Mouse (Mus musculus) limb, embryonic 11.5 days (tissue): Measurements from ENCODE around the gene Epb41. TPM values are rescaled to one million over a fixed set of nuclear protein-coding genes. Genes with fewer than 3 reads are reported as not detected.

Experiments used
- ATAC-seq: fragments of 200-750 bp; cut with Nextera tagmentation; 2 replicates; pipeline ENCODE4 v1.8.0; 2017; ENCODE audit warnings: low read depth; ENCODE audit not compliant: insufficient number of reproducible peaks, low FRiP score, low TSS enrichment
- DNase-seq: peaks from one replicate; pipeline ENCODE4 v3.0.0-alpha.2; 2015; ENCODE audit warnings: low spot score
- H3K27ac ChIP-seq: fragments of 300-500 bp; sonication (generic); replicated peaks from 2 replicates; pipeline ENCODE4 v1.5.1; 2014; ENCODE audit warnings: low read depth, mild to moderate bottlenecking, low read length
- H3K27me3 ChIP-seq: fragments of 300-500 bp; sonication (generic); 2 replicates; pipeline ENCODE4 v1.6.1; 2014; ENCODE audit warnings: mild to moderate bottlenecking, low read length, mixed read lengths; ENCODE audit not compliant: control insufficient read depth, insufficient read depth
- H3K36me3 ChIP-seq: fragments of 300-500 bp; sonication (generic); 2 replicates; pipeline ENCODE4 v1.6.1; 2014; ENCODE audit warnings: mild to moderate bottlenecking, low read length, moderate library complexity, mixed read lengths; ENCODE audit not compliant: control insufficient read depth, insufficient read depth
- H3K4me1 ChIP-seq: fragments of 300-500 bp; sonication (generic); 2 replicates; pipeline ENCODE4 v1.6.1; 2014; ENCODE audit warnings: low read length, mixed read lengths; ENCODE audit not compliant: control insufficient read depth, insufficient read depth
- H3K4me2 ChIP-seq: fragments of 300-500 bp; sonication (generic); 2 replicates; pipeline ENCODE4 v1.6.1; 2014; ENCODE audit warnings: low read depth, mild to moderate bottlenecking, moderate library complexity; ENCODE audit not compliant: severe bottlenecking
- H3K4me3 ChIP-seq: fragments of 300-500 bp; sonication (generic); 2 replicates; pipeline ENCODE4 v1.5.1; 2014; ENCODE audit warnings: low read depth, low read length
- H3K9ac ChIP-seq: fragments of 300-500 bp; sonication (generic); 2 replicates; pipeline ENCODE4 v1.6.1; 2014; ENCODE audit warnings: mild to moderate bottlenecking, low read length
- H3K9me3 ChIP-seq: fragments of 300-500 bp; sonication (generic); 2 replicates; pipeline ENCODE4 v1.6.1; 2016; ENCODE audit warnings: low read length; ENCODE audit not compliant: control insufficient read depth
- WGBS: fragments of 180-500 bp; shearing (Covaris S2); extraction: QIAGEN DNeasy Blood & Tissue Kit; methylation state at CpG from one replicate; pipeline ENCODE4 v1.1.7; 2014; 5-methylcytosine and 5-hydroxymethylcytosine counted together
- polyA plus RNA-seq: library from polyadenylated mRNA; unstranded; fragments of >200 nt; fragmentation: Nextera tagmentation; extraction: Ambion mirVana; gene quantifications from 2 replicates; pipeline ENCODE4 v1.2.1, GENCODE M21; 2014

Epb41 gene
- polyA plus RNA-seq, 1 experiment from 2014 or later, result 107 TPM

DNA sequence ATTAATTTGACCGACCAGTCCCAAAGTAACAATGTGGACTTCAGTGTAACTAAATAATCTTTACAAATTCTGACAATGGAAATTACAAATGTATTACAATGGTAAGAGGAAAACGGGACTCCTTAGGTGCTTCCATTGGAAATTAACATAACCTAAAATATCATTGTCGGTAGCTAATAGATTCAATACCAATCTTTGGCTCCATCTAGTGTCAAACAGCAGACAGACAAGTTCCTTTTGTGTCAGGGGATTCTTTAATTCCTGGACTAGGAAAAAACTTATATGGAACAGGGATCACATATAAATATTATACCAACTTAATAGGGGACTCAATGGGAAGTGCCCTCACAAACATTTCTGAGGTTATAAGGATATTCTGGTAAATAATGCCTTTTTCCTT is 26.0 kb upstream of the Epb41 start:
- Histone ChIP-seq H3K4me2 (no peak overlapping the region), H3K27me3 (no peaks in the 10 kb centered on the region), H3K9ac (no peak overlapping the region), H3K4me1 (no peaks in the 10 kb centered on the region), H3K36me3 (no peaks in the 10 kb centered on the region), H3K27ac (no peak overlapping the region), H3K9me3 (no peaks in the 10 kb centered on the region), H3K4me3 (no peak overlapping the region)
- DNase-seq (no peak), ATAC-seq (no peak)
- WGBS, result 52% methylated on average over 3 of the region's 3 CpGs

DNA sequence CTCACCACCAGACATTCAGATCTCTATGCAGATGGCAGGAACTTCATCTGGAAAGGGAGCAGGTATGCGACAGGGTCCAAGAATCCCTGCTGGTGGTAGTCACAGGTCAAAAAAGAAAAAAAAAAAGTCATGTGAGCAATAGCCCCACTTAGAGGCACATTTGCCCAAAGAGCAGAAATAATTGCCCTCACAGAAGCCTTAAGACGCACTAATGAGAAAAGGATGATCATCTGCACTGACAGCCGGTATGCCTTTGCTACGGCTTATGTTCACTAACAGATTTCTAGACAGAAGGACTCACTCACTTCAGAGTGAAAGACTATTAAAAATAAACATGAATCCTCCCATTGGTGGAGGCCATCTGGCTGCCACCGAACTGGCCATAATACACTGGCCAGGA is 24.4 kb upstream of the Epb41 start:
- 80% methylated on average over 5 of the region's 5 CpGs for WGBS
- Histone ChIP-seq H3K9me3 (no peaks in the 10 kb centered on the region), H3K36me3 (no peaks in the 10 kb centered on the region), H3K4me1 (no peaks in the 10 kb centered on the region), H3K9ac (no peak overlapping the region), H3K4me2 (no peak overlapping the region), H3K27ac (no peak overlapping the region), H3K27me3 (no peaks in the 10 kb centered on the region), H3K4me3 (no peak overlapping the region)
- DNase-seq (no peak), ATAC-seq (no peak)

DNA sequence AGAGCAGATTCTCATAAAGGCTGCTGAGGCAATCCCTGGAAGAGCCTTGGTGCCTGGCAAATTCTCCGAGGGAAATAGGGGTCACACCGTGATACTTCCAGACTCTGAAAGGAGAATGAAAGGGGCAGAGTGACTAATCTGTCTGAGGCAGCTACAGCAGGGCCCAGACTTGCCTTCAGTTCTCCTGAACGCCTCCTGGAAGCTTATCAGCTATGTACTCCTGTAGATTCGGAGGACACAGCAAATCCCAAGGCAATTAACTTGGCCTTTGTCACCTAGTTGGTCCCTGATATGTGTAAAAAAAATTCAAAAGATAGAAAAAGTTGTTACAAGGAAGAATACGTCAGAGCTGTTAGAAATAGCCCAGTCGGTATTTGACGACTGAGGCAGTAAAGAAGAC is 19.9 kb upstream of the Epb41 start:
- Histone ChIP-seq H3K4me1 (no peaks in the 10 kb centered on the region), H3K4me3 (no peak overlapping the region), H3K4me2 (no peak overlapping the region), H3K9ac (no peak overlapping the region), H3K27me3 (no peaks in the 10 kb centered on the region), H3K27ac (no peak overlapping the region), H3K36me3 (no peaks in the 10 kb centered on the region), H3K9me3 (no peaks in the 10 kb centered on the region)
- DNase-seq (no peak), ATAC-seq (no peak)
- WGBS, result 78% methylated on average over 7 of the region's 7 CpGs

DNA sequence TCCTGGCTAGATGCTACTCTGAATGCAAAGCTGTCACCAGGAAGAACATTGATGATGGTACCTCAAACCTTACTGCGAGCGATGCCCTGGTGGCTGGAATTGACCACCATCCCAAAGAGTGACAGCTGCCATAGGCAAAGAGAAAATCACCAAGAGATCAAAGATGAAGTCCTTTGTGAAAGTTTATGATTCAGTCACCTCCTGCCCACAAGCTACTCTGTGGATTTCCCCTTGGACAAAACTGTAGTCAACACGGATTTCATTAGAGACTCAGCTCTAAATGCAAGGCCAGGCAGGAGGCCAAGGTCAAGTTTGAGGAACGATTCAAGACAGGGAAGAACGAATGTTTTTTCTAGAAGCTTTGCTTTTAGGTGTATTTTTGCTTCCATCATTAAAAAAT is 18.8 kb upstream of the Epb41 start:
- H3K4me2 ChIP-seq, result no peak overlapping the region
- WGBS, result 91% methylated on average over 5 of the region's 5 CpGs
- DNase-seq (no peak), ATAC-seq (no peak)
- H3K36me3 ChIP-seq, result no peaks in the 10 kb centered on the region
- H3K27ac ChIP-seq, result no peak overlapping the region
- H3K27me3 ChIP-seq, result no peaks in the 10 kb centered on the region
- no peaks in the 10 kb centered on the region for H3K4me1 ChIP-seq
- no peaks in the 10 kb centered on the region for H3K9me3 ChIP-seq
- H3K4me3 ChIP-seq, result no peak overlapping the region
- no peak overlapping the region for H3K9ac ChIP-seq

DNA sequence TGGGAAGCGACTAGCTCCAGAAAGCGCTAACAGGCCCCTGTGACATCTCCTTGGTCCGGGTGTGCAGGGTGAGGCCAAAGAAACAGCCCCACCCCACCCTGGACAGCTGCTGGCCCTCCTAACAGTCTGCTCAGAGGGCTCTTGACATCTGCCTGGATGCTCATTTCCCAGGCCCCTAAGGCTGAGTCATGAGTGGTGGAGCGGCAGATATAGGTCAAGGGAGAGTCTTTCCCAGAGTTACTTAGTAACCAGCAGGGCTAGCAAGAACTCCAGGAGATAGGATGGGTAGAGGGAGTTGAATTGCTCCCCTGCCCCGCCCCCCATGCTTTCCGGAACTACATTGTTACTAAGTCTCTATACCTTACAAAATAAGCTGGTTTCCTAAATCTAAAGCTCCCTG is 18.0 kb upstream of the Epb41 start:
- H3K4me2 ChIP-seq, result no peak overlapping the region
- ATAC-seq (no peak), DNase-seq (no peak)
- no peaks in the 10 kb centered on the region for H3K9me3 ChIP-seq
- H3K4me3 ChIP-seq, result no peak overlapping the region
- no peaks in the 10 kb centered on the region for H3K36me3 ChIP-seq
- no peak overlapping the region for H3K27ac ChIP-seq
- no peak overlapping the region for H3K9ac ChIP-seq
- no peaks in the 10 kb centered on the region for H3K27me3 ChIP-seq
- no peaks in the 10 kb centered on the region for H3K4me1 ChIP-seq
- WGBS, result 80% methylated on average over 6 of the region's 6 CpGs

DNA sequence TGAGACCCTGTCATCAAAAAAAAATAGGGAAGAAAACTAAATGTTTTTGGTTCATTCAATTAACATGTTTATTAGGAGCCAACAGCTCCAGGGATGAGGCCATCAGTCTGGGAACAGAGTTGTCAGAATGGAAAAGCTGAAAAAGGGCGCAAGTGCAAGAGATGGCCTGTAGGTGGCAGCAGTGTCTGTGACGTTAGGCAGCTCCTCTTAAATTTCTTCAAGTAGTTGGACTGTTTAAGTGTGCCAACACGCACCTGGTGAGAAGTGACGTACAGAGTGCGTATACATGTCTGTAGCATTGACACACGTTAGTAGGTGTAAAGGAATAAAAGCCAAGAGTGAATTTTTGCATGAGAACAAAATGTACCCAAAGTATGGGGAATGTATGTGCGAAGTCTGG is 13.8 kb upstream of the Epb41 start:
- 21% methylated on average over 7 of the region's 7 CpGs for WGBS
- Histone ChIP-seq H3K9me3 (no peaks in the 10 kb centered on the region), H3K4me3 (no peak overlapping the region), H3K27me3 (no peaks in the 10 kb centered on the region), H3K4me2 (no peak overlapping the region), H3K4me1 (no peaks in the 10 kb centered on the region), H3K27ac (no peak overlapping the region), H3K36me3 (no peaks in the 10 kb centered on the region), H3K9ac (no peak overlapping the region)
- DNase-seq, result peak; percentile 85
- no peak for ATAC-seq

DNA sequence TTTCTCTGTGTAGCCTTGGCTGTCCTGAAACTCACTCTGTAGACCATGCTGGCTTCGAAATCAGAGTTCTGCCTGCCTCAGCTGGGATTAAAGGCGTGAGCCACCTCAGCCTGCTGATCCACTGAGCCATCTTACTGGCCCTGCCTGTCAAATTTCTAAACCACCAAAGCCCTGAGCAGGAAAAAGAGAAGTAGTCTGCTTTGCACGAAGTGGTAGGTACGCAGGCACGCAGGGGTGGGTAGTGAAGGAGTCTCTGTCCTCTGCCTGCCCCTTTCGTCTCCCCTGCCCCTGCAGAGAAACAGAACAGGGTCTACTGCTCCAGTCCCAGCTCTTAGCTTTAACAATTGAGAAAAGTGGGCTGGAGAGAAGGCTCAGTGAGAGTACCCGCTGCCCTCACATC is 10.0 kb upstream of the Epb41 start:
- Histone ChIP-seq H3K4me3 (no peak overlapping the region), H3K36me3 (0 out of 2 replicates have a peak, but pooled peaks cover 2% of the 10 kb centered on the region), H3K9me3 (no peaks in the 10 kb centered on the region), H3K4me1 (no peaks in the 10 kb centered on the region), H3K27me3 (no peaks in the 10 kb centered on the region), H3K9ac (no peak overlapping the region), H3K27ac (no peak overlapping the region), H3K4me2 (no peak overlapping the region)
- WGBS, result 88% methylated on average over 7 of the region's 7 CpGs
- ATAC-seq, result no peak
- DNase-seq, result no peak

DNA sequence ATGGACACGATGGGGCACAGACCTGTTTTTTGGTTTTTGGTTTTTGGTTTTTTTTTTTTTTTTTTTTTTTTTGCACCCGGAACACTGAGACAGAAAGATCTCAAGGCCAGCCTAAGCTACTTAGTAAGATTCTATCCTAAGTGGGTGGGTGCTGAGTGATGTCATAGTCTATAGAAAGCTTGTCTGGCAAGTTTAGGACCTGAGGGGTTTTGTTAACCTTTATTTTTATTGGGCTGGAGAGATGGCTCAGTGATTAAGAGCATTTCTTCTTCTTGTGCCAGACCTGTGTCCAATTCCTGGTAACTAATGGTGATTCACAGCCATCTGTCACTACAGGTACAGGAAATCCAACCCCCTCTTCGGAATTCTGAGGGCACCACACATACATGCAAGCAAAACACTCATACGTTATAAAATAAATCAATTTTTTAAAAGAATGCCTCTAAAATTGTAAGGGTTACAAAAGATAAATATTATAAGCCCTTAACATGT is 5.4 kb upstream of the Epb41 start:
- ATAC-seq (no peak), DNase-seq (no peak)
- Histone ChIP-seq H3K9me3 (no peaks in the 10 kb centered on the region), H3K36me3 (0 out of 2 replicates have a peak, but pooled peaks cover 2% of the 10 kb centered on the region), H3K9ac (no peak overlapping the region), H3K27me3 (no peaks in the 10 kb centered on the region), H3K4me3 (no peak overlapping the region), H3K4me1 (no peaks in the 10 kb centered on the region), H3K4me2 (no peak overlapping the region), H3K27ac (no peak overlapping the region)
- WGBS, result 67% methylated on average over 4 of the region's 4 CpGs

DNA sequence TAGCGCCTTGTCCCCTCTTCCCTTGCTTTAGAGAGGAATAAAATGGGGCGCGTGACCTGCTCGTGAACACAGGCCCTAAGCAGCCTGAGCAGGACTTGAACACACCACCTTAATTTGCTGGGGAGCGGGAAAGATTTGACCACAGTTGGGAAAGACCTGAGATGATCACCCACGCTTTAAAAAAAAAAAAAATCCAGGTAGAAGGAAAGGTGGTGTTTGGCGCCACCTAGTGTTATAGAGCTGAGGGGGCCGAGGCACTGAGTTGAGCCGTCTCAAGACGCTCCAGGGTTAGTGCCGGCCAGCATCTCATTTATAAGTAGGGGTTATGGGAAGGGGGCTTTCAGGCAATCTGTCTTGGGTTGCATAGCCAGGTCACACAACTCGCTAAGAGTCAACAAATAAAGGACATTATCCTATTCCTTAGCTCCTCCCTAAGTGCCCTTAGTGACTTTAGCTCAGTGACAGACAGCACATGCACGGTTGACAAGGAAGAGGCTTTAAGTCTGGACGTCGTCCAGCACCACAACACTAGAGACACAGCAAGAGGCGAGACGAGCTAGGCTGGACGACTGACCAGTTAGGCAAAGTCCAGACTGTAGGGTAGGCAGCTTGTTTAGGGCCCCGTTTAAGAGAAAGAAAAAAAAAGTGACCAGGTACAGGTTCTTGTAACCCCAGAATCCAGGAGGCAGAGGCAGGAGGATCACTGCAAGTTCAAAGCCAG is 4.6 kb upstream of the Epb41 start:
- no peak for ATAC-seq
- H3K4me2 ChIP-seq, result no peak overlapping the region

More for the DNA sequence above, 4.6 kb upstream of the Epb41 start:
- Histone ChIP-seq H3K27me3 (no peaks in the 10 kb centered on the region), H3K27ac (no peak overlapping the region), H3K9me3 (no peaks in the 10 kb centered on the region), H3K4me3 (no peak overlapping the region), H3K36me3 (0 out of 2 replicates have a peak, but pooled peaks cover 2% of the 10 kb centered on the region), H3K9ac (no peak overlapping the region), H3K4me1 (no peaks in the 10 kb centered on the region)
- DNase-seq, result peak; percentile 87
- WGBS, result 17% methylated on average over 19 of the region's 19 CpGs
